Mouse (Mus musculus): ENCODE measurements around the gene Ssbp3. TPM values are rescaled to one million over a fixed set of nuclear protein-coding genes. Genes with fewer than 3 reads are reported as not detected.
A peak's percentile ranks its signal among the peaks of the same experiment; 100 is the strongest.

Gene Ssbp3
- total RNA-seq, 4 experiments from 2014 or later, result 24.0 to 27.1 (median 25.8) TPM

GRCm38 (mm10) chr4:106985899-106986832 is 75.7 kb downstream of the Ssbp3 start:
- DNase-seq (ENCODE audit: low spot score in 2 of 2), result no peak

GRCm38 (mm10) chr4:106987725-106988364 is 77.3 kb downstream of the Ssbp3 start:
- DNase-seq (ENCODE audit: low spot score in 2 of 2), result peak; percentile 76

- no peak for DNase-seq (ENCODE audit: low spot score in 2 of 2)
Measured at GRCm38 (mm10) chr4:106988886-106989225, 78.4 kb downstream of the Ssbp3 start.

- no peak for DNase-seq (ENCODE audit: low spot score in 2 of 2)
Measured at GRCm38 (mm10) chr4:106989226-106989983, 78.9 kb downstream of the Ssbp3 start.

- no peak for DNase-seq (ENCODE audit: low spot score in 2 of 2)
Measured at GRCm38 (mm10) chr4:106993053-106993452, 82.6 kb downstream of the Ssbp3 start.

GRCm38 (mm10) chr4:106994252-106994651 is 83.8 kb downstream of the Ssbp3 start:
- DNase-seq (ENCODE audit: low spot score in 2 of 2), result no peak

- no peak for DNase-seq (ENCODE audit: low spot score in 2 of 2)
Measured at GRCm38 (mm10) chr4:106995069-106995468, 84.6 kb downstream of the Ssbp3 start.

GRCm38 (mm10) chr4:106995513-106995912 is 85.0 kb downstream of the Ssbp3 start:
- DNase-seq (ENCODE audit: low spot score in 2 of 2), result no peak

GRCm38 (mm10) chr4:106996305-106997076 is 86.0 kb downstream of the Ssbp3 start:
- no peak for DNase-seq (ENCODE audit: low spot score in 2 of 2)

GRCm38 (mm10) chr4:107001259-107001810 is 90.8 kb downstream of the Ssbp3 start:
- DNase-seq (ENCODE audit: low spot score in 2 of 2), result no peak

GRCm38 (mm10) chr4:107001916-107002488 is 91.5 kb downstream of the Ssbp3 start:
- DNase-seq (ENCODE audit: low spot score in 2 of 2), result no peak

- DNase-seq (ENCODE audit: low spot score in 2 of 2), result no peak
Measured at GRCm38 (mm10) chr4:107002517-107003165, 92.1 kb downstream of the Ssbp3 start.

GRCm38 (mm10) chr4:107003199-107003598 is 92.7 kb downstream of the Ssbp3 start:
- DNase-seq (ENCODE audit: low spot score in 2 of 2), result no peak

GRCm38 (mm10) chr4:107003786-107004185 is 93.3 kb downstream of the Ssbp3 start:
- DNase-seq (ENCODE audit: low spot score in 2 of 2), result no peak

GRCm38 (mm10) chr4:107004346-107004745 is 93.8 kb downstream of the Ssbp3 start:
- DNase-seq (ENCODE audit: low spot score in 2 of 2), result no peak

- DNase-seq (ENCODE audit: low spot score in 2 of 2), result no peak
Measured at GRCm38 (mm10) chr4:107005166-107005565, 94.7 kb downstream of the Ssbp3 start.

GRCm38 (mm10) chr4:107006229-107006628 is 95.7 kb downstream of the Ssbp3 start:
- DNase-seq (ENCODE audit: low spot score in 2 of 2), result no peak

- no peak for DNase-seq (ENCODE audit: low spot score in 2 of 2)
Measured at GRCm38 (mm10) chr4:107006807-107007206, 96.3 kb downstream of the Ssbp3 start.

- DNase-seq (ENCODE audit: low spot score in 2 of 2), result no peak
Measured at GRCm38 (mm10) chr4:107007359-107007758, 96.9 kb downstream of the Ssbp3 start.

GRCm38 (mm10) chr4:107008161-107008560 is 97.7 kb downstream of the Ssbp3 start:
- no peak for DNase-seq (ENCODE audit: low spot score in 2 of 2)
